ENCODE assay signal across 9 mouse cellular contexts in genomic region chr11:95263816-95264454, GRCm38 (mm10). TPM values are rescaled to one million over a fixed set of nuclear protein-coding genes. Genes with fewer than 3 reads are reported as not detected.
A peak's percentile ranks its signal among the peaks of the same experiment; 100 is the strongest.
DNase-seq lines count a peak whose midpoint lies in the region; ATAC-seq and TF ChIP-seq lines count a peak whose summit lies in the region.
"Had no signal": no experiment of that assay in that cellular context is flagged by ENCODE, and none has a peak within 500 bp of the region (broad histone marks: within the 10 kb centered on the region; RNA-seq: fewer than 3 reads in every experiment).

No protein-coding gene starts in this region.

- peaks cover 18% of the 10 kb centered on the region for H3K4me1 ChIP-seq in midbrain, embryonic 14.5 days (ENCODE audit: control insufficient read depth, insufficient read depth, low read length)

- 10% methylated on average over 11 of the region's 11 CpGs for WGBS in midbrain, embryonic 14.5 days

- ATAC-seq in midbrain, embryonic 14.5 days (ENCODE audit: low FRiP score, low TSS enrichment), result no peak
- no peak for ATAC-seq in erythroblast, adult 5-6 weeks (replicated peaks; ENCODE audit: low FRiP score, poor library complexity, severe bottlenecking)

- intact Hi-C loops in gastrocnemius, adult 2 months (cut with DNase I), result no loop called here

- no peaks in the 10 kb centered on the region for H3K9me3 ChIP-seq in midbrain, embryonic 14.5 days (ENCODE audit: control insufficient read depth, low read length)

- peak; percentile 76 for DNase-seq in gastrocnemius, adult 2 months
- no peak for DNase-seq in gastrocnemius, postnatal 10 days
- peak; percentile 34 for DNase-seq in gastrocnemius, postnatal 25 days
- peak; percentile 35 for DNase-seq in kidney, adult 18-20 months
- DNase-seq in midbrain, embryonic 14.5 days, result peak; percentile 36
- no peak for DNase-seq in T-cell, adult 2 months (ENCODE audit: low spot score)
- no peak for DNase-seq in adrenal gland, postnatal 10 days

- no peak overlapping the region for H3K4me3 ChIP-seq in gastrocnemius, adult 2 months
- H3K4me3 ChIP-seq in midbrain, embryonic 14.5 days (replicated peaks; ENCODE audit: low read depth, low read length), result no peak overlapping the region

- H3K4me2 ChIP-seq in midbrain, embryonic 14.5 days (ENCODE audit: low read length), result no peak overlapping the region

- H3K27ac ChIP-seq in gastrocnemius, adult 2 months, result peak overlapping the region; percentile 80
- H3K27ac ChIP-seq in midbrain, embryonic 14.5 days (replicated peaks; ENCODE audit: low read depth, low read length), result peak overlapping the region; percentile 45; the same call in 1 of the 2 replicates

- H3K36me3 ChIP-seq in midbrain, embryonic 14.5 days (ENCODE audit: control insufficient read depth, insufficient read depth, low read length), result peaks cover 1% of the 10 kb centered on the region; the same call in 1 of the 2 replicates

- H3K9ac ChIP-seq in midbrain, embryonic 14.5 days (replicated peaks; ENCODE audit: low read length), result no peak overlapping the region

- TF ChIP-seq CTCF in gastrocnemius, adult 2 months (IDR thresholded peaks at IDR 0.05), result no peak

- no peaks in the 10 kb centered on the region for H3K27me3 ChIP-seq in midbrain, embryonic 14.5 days (ENCODE audit: control insufficient read depth, insufficient read depth, low read length)

RNA-seq across cellular contexts. Expression of gene Tac4, which starts 2.6 kb away (rescaled TPM):
- total RNA-seq in gastrocnemius, adult 2 months (2021), result not detected
- total RNA-seq in gastrocnemius, postnatal 10 days (2021), result not detected
- total RNA-seq in gastrocnemius, postnatal 25 days (2021), result under 1 TPM; 0.23 to 0.35 TPM
- not detected in 2 replicates for polyA plus RNA-seq in midbrain, embryonic 14.5 days (2014; fragmentation: Nextera tagmentation; extraction: Ambion mirVana)
- total RNA-seq in adrenal gland, postnatal 10 days (2021), result not detected
- total RNA-seq in erythroblast, adult 5-6 weeks (2015; ENCODE audit: low replicate concordance), result not detected in 2 replicates
- total RNA-seq in erythroblast, adult 5-6 weeks (2017; ENCODE audit: low replicate concordance), result 0.84 TPM in 1 of 2 replicates, not detected in the other
- total RNA-seq: gastrocnemius, postnatal 4 days had no signal

RNA-seq across cellular contexts. Expression of gene Kat7, which starts 46.1 kb away (rescaled TPM):
- total RNA-seq in gastrocnemius, adult 2 months (2021), result 10 to 100 TPM; 21.5 to 23.9 TPM
- total RNA-seq in gastrocnemius, postnatal 10 days (2021), result 10 to 100 TPM; 29.7 to 31.8 TPM
- 10 to 100 TPM; 16.9 to 19.6 TPM for total RNA-seq in gastrocnemius, postnatal 25 days (2021)
- polyA plus RNA-seq in midbrain, embryonic 14.5 days (2014; fragmentation: Nextera tagmentation; extraction: Ambion mirVana), result 56.6 and 65.2 TPM in 2 replicates
- 10 to 100 TPM; 52.0 to 63.0 TPM for total RNA-seq in adrenal gland, postnatal 10 days (2021)
- total RNA-seq in erythroblast, adult 5-6 weeks (2015; ENCODE audit: low replicate concordance), result 33.8 and 39.3 TPM in 2 replicates
- 41.5 and 65.5 TPM in 2 replicates for total RNA-seq in erythroblast, adult 5-6 weeks (2017; ENCODE audit: low replicate concordance)

Comparison
In these comparisons a context has a peak if more than half of its experiments do, and no peak if none do; other contexts are left out.
1. DNase-seq: peak in gastrocnemius, adult 2 months (single experiment), gastrocnemius, postnatal 25 days (single experiment), kidney, adult 18-20 months (single experiment) and midbrain, embryonic 14.5 days (single experiment); none in gastrocnemius, postnatal 10 days (single experiment), T-cell, adult 2 months (single experiment) and adrenal gland, postnatal 10 days (single experiment).